Mouse (Mus musculus) lung, postnatal 0 days (tissue): ENCODE data around the gene H2-T24. TPM values are rescaled to one million over a fixed set of nuclear protein-coding genes. Genes with fewer than 3 reads are reported as not detected.

Experiments
- ATAC-seq: fragments of 200-750 bp; cut with Nextera tagmentation; 2 replicates; pipeline ENCODE4 v1.8.0; 2017; ENCODE audit warnings: moderate library complexity
- DNase-seq: peaks from one replicate; pipeline ENCODE4 v3.0.0-alpha.2; 2016; ENCODE audit warnings: low spot score
- H3K27ac ChIP-seq: fragments of 300-500 bp; sonication (generic); 2 replicates; pipeline ENCODE4 v1.5.1; 2014; ENCODE audit warnings: antibody characterized with exemption, mild to moderate bottlenecking, low read length, mixed read lengths
- H3K27me3 ChIP-seq: fragments of 300-500 bp; sonication (generic); replicated peaks from 2 replicates; pipeline ENCODE4 v1.6.1; 2014; ENCODE audit warnings: low read length, mixed read lengths; ENCODE audit not compliant: insufficient read depth
- H3K36me3 ChIP-seq: fragments of 300-500 bp; sonication (generic); 2 replicates; pipeline ENCODE4 v1.6.1; 2014; ENCODE audit warnings: low read length, mixed read lengths; ENCODE audit not compliant: insufficient read depth
- H3K4me1 ChIP-seq: fragments of 300-500 bp; sonication (generic); 2 replicates; pipeline ENCODE4 v1.6.1; 2014; ENCODE audit warnings: antibody characterized with exemption, low read depth, low read length, mixed read lengths; ENCODE audit not compliant: insufficient read depth
- H3K4me2 ChIP-seq: fragments of 300-500 bp; sonication (generic); replicated peaks from 2 replicates; pipeline ENCODE4 v1.6.1; 2014; ENCODE audit warnings: low read depth, mild to moderate bottlenecking, low read length, moderate library complexity, mixed read lengths
- H3K4me3 ChIP-seq: fragments of 300-500 bp; sonication (generic); 2 replicates; pipeline ENCODE4 v1.5.1; 2014; ENCODE audit warnings: low read depth, low read length
- H3K9ac ChIP-seq: fragments of 300-500 bp; sonication (generic); replicated peaks from 2 replicates; pipeline ENCODE4 v1.6.1; 2014; ENCODE audit warnings: low read depth, mild to moderate bottlenecking
- H3K9me3 ChIP-seq: fragments of 300-500 bp; sonication (generic); 2 replicates; pipeline ENCODE4 v1.6.1; 2016; ENCODE audit warnings: low read length, mixed read lengths
- CTCF ChIP-seq: IDR thresholded peaks from 2 replicates; pipeline ENCODE4 v1.5.1; 2016; ENCODE audit warnings: antibody characterized with exemption, mild to moderate bottlenecking
- EP300 ChIP-seq: IDR thresholded peaks from 2 replicates; pipeline ENCODE4 v1.6.1; 2016; ENCODE audit warnings: antibody characterized with exemption, mild to moderate bottlenecking, control low read depth
- WGBS: fragments of 180-500 bp; shearing (Covaris S2); extraction: QIAGEN DNeasy Blood & Tissue Kit; methylation state at CpG from one replicate; pipeline ENCODE4 v1.1.7; 2014; 5-methylcytosine and 5-hydroxymethylcytosine counted together
- microRNA counts: library from miRNA; unstranded; fragments of <30 nt; microRNA quantifications from one replicate; lab custom pipeline; 2015
- microRNA-seq: library from miRNA; unstranded; fragments of <30 nt; microRNA quantifications from one replicate; pipeline ENCODE4, GENCODE M21; 2016
- polyA plus RNA-seq: library from polyadenylated mRNA; unstranded; fragments of >200 nt; fragmentation: Nextera tagmentation; extraction: Ambion mirVana; gene quantifications from 2 replicates; pipeline ENCODE4 v1.2.1, GENCODE M21; 2015

Gene H2-T24
- polyA plus RNA-seq, 1 experiment from 2014 or later, result 2.7 TPM

GRCm38 (mm10) chr17:35969418-35970389, 50.7 kb downstream of the H2-T24 start, which contains the start of gene Abcf1:
Gene Abcf1 (minus strand): TSS chr17:35969761.
- Histone ChIP-seq H3K4me1 (peaks cover 8% of the 10 kb centered on the region; the same call in 1 of the 2 replicates), H3K36me3 (no peaks in the 10 kb centered on the region), H3K9me3 (no peaks in the 10 kb centered on the region), H3K27me3 (no peaks in the 10 kb centered on the region), H3K4me3 (peak within 1 kb of the TSS; percentile 87), H3K4me2 (peak within 1 kb of the TSS; percentile 81), H3K9ac (peak within 1 kb of the TSS; percentile 79), H3K27ac (peak within 1 kb of the TSS; percentile 83)
- under 1% methylated on average over 63 of the region's 68 CpGs for WGBS
- TF ChIP-seq EP300, result 0 out of 2 replicates have a peak, but pooled peaks have one; percentile 23
- no peak for TF ChIP-seq CTCF
- ATAC-seq, result peak; percentile 98
- peak; percentile 98 for DNase-seq

GRCm38 (mm10) chr17:35967621-35968020, 52.7 kb downstream of the H2-T24 start:
- ATAC-seq, result no peak
- no peak overlapping the region for H3K9ac ChIP-seq
- no peak for TF ChIP-seq CTCF
- no peak for TF ChIP-seq EP300
- H3K36me3 ChIP-seq, result peaks cover 11% of the 10 kb centered on the region; the same call in 1 of the 2 replicates
- no peak overlapping the region for H3K4me3 ChIP-seq
- H3K27ac ChIP-seq, result no peak overlapping the region
- 88% methylated on average over 2 of the region's 2 CpGs for WGBS
- H3K9me3 ChIP-seq, result no peaks in the 10 kb centered on the region
- H3K27me3 ChIP-seq, result no peaks in the 10 kb centered on the region
- H3K4me1 ChIP-seq, result peaks cover 8% of the 10 kb centered on the region; the same call in 1 of the 2 replicates
- no peak overlapping the region for H3K4me2 ChIP-seq
- DNase-seq, result no peak

GRCm38 (mm10) chr17:35963279-35963678, 57.1 kb downstream of the H2-T24 start:
- ATAC-seq (no peak), DNase-seq (no peak)
- H3K9me3 ChIP-seq, result no peaks in the 10 kb centered on the region
- peaks cover 44% of the 10 kb centered on the region; the same call in 1 of the 2 replicates for H3K36me3 ChIP-seq
- no peak overlapping the region for H3K27ac ChIP-seq
- TF ChIP-seq CTCF (no peak), EP300 (no peak)
- no peak overlapping the region for H3K9ac ChIP-seq
- 86% methylated on average over 10 of the region's 10 CpGs for WGBS
- no peaks in the 10 kb centered on the region for H3K27me3 ChIP-seq
- H3K4me1 ChIP-seq, result no peaks in the 10 kb centered on the region
- H3K4me3 ChIP-seq, result no peak overlapping the region
- no peak overlapping the region for H3K4me2 ChIP-seq

- WGBS, result 95% methylated on average over 15 of the region's 15 CpGs
- no peaks in the 10 kb centered on the region for H3K27me3 ChIP-seq
- no peak for ATAC-seq
- H3K27ac ChIP-seq, result no peak overlapping the region
- no peak for TF ChIP-seq EP300
- no peak for TF ChIP-seq CTCF
- no peak overlapping the region for H3K9ac ChIP-seq
- no peak overlapping the region for H3K4me3 ChIP-seq
- H3K9me3 ChIP-seq, result no peaks in the 10 kb centered on the region
- peaks cover 66% of the 10 kb centered on the region for H3K36me3 ChIP-seq
- H3K4me1 ChIP-seq, result no peaks in the 10 kb centered on the region
- H3K4me2 ChIP-seq, result no peak overlapping the region
- DNase-seq, result no peak
Observed at GRCm38 (mm10) chr17:35958533-35959223, 61.7 kb downstream of the H2-T24 start.

MicroRNAs encoded within 50 kb of the gene (microRNA counts, 519-probe panel; counts per million panel counts)
- microRNA mmu-miR-877 (lab: Ali Mortazavi, UCI), result not detected

Small RNA genes lying within 50 kb of the gene (microRNA-seq; reads per million reads assigned to microRNA genes)
- 26.7 reads per million, percentile 32 among the genes with 10 or more reads in this experiment for gene Mir877

Other genes with a start within 250 kb of the H2-T24 start
- gene Ier3, start 198.9 kb downstream of the H2-T24 start, polyA plus RNA-seq, result 205 and 234 TPM in 2 replicates
- gene Flot1, start 197.3 kb downstream of the H2-T24 start, polyA plus RNA-seq, result 106 and 117 TPM in 2 replicates
- gene Tubb5, start 182.3 kb downstream of the H2-T24 start, polyA plus RNA-seq, result 292 and 298 TPM in 2 replicates
- 2.8 and 3.1 TPM in 2 replicates for gene Mdc1, start 179.0 kb downstream of the H2-T24 start, polyA plus RNA-seq
- gene Nrm, start 159.2 kb downstream of the H2-T24 start, polyA plus RNA-seq, result 21.4 and 22.9 TPM in 2 replicates
- gene Ppp1r18, start 155.0 kb downstream of the H2-T24 start, polyA plus RNA-seq, result 23.4 and 25.4 TPM in 2 replicates
- gene Dhx16, start 140.7 kb downstream of the H2-T24 start, polyA plus RNA-seq, result 22.3 and 25.8 TPM in 2 replicates
- gene 2310061I04Rik, start 123.1 kb downstream of the H2-T24 start, polyA plus RNA-seq, result 15.9 and 18.5 TPM in 2 replicates
- gene Atat1, start 110.5 kb downstream of the H2-T24 start, polyA plus RNA-seq, result 19.3 and 24.6 TPM in 2 replicates
- 40.7 and 44.8 TPM in 2 replicates for gene Mrps18b, start 104.2 kb downstream of the H2-T24 start, polyA plus RNA-seq
- gene Ppp1r10, start 104.1 kb downstream of the H2-T24 start, polyA plus RNA-seq, result 21.4 and 23.5 TPM in 2 replicates
- gene Abcf1, start 50.8 kb downstream of the H2-T24 start, polyA plus RNA-seq, result 61.2 and 67.8 TPM in 2 replicates
- gene Gnl1, start 40.7 kb downstream of the H2-T24 start, polyA plus RNA-seq, result 29.6 and 32.1 TPM in 2 replicates
- 12.6 and 12.9 TPM in 2 replicates for gene Prr3, start 40.3 kb downstream of the H2-T24 start, polyA plus RNA-seq
- gene H2-T23, start 12.3 kb upstream of the H2-T24 start, polyA plus RNA-seq, result 50.4 and 53.1 TPM in 2 replicates
- 23.9 and 24.4 TPM in 2 replicates for gene H2-T22, start 22.2 kb upstream of the H2-T24 start, polyA plus RNA-seq
- not detected in 2 replicates for gene Gm6034, start 22.4 kb upstream of the H2-T24 start, polyA plus RNA-seq
- not detected in 2 replicates for gene Gm11127, start 37.8 kb upstream of the H2-T24 start, polyA plus RNA-seq
- gene Gm19684, start 101.1 kb upstream of the H2-T24 start, polyA plus RNA-seq, result not detected in 2 replicates
- not detected in 2 replicates for gene Gm7030, start 108.9 kb upstream of the H2-T24 start, polyA plus RNA-seq
- 6.7 and 9.6 TPM in 2 replicates for gene Gm8909, start 148.0 kb upstream of the H2-T24 start, polyA plus RNA-seq
- 0.12 TPM in 2 replicates for gene H2-T3, start 169.7 kb upstream of the H2-T24 start, polyA plus RNA-seq
- 129 and 146 TPM in 2 replicates for gene Rpp21, start 237.5 kb upstream of the H2-T24 start, polyA plus RNA-seq